Mouse (Mus musculus): Measurements from ENCODE around the gene Rras2.

The Rras2 gene

GRCm38 (mm10) chr7:114114284-114114683, 3.3 kb downstream of the Rras2 start:
- no peak for DNase-seq (ENCODE audit: low spot score)

GRCm38 (mm10) chr7:114110500-114110899, 7.1 kb downstream of the Rras2 start:
- DNase-seq (ENCODE audit: low spot score) = no peak

GRCm38 (mm10) chr7:114105886-114106285, 11.7 kb downstream of the Rras2 start:
- DNase-seq (ENCODE audit: low spot score) = no peak

GRCm38 (mm10) chr7:114103629-114104347, 13.8 kb downstream of the Rras2 start:
- DNase-seq (ENCODE audit: low spot score) = no peak

DNA sequence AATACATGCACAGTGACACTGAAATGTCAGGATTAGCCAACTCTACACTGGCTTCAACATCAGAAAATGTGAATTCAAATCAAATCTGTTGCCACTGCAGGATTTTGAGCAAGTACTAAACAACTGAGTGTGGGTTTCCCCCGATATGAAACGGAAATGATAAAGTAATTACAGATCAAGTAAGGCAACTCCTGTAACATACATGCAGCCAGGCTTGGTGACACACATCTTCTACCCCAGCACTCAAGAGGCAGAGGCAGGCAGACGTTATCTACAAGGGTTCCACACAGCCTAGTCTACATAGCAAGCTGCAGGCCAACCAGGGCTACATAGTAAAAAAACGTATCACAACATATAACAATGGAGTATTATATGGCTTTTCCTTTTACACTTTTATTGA, 14.4 kb downstream of the Rras2 start:
- no peak for DNase-seq (ENCODE audit: low spot score)

DNA sequence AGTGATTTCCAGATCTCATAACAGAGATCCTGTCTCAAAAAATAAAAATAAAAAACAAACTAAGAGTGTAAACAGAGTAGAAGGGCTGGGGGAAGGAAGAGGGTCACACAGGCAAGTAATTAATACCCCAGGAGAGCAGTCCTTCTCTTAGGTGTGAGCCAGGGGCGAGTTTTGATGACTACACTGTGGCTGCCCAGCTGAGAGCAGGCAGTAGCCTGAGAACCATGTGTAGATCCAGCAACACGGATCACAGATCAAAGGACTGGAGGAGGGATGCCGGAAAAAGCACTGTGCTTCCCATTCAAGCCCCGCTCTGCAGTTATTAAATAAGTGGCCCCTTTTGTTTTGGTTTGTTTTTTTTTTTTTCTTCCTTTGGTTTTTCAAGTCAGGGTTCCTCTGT, 15.0 kb downstream of the Rras2 start:
- no peak for DNase-seq (ENCODE audit: low spot score)

DNA sequence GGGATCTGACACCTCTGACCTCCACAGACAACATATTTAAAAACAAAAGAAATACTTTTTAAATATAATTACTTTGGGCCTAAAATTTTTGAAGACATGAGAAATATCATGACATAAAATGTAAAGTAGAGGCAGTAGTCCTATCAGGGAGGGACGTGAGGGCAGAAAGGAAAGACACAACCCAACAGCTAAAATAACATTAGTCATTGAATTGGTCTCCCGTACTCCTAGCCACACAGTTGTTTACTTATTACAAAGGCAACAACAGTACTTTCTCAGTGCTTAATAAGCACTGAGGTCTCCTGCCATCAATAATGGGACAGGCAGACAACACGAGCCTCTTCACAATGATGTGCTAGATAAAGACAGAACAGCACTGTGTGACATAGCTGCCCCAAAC, 16.2 kb downstream of the Rras2 start:
- DNase-seq (ENCODE audit: low spot score) = no peak

GRCm38 (mm10) chr7:114093548-114094174, 23.9 kb downstream of the Rras2 start:
- no peak for DNase-seq (ENCODE audit: low spot score)

GRCm38 (mm10) chr7:114090892-114091545, 26.6 kb downstream of the Rras2 start:
- DNase-seq (ENCODE audit: low spot score) = no peak

GRCm38 (mm10) chr7:114090231-114090630, 27.4 kb downstream of the Rras2 start:
- no peak for DNase-seq (ENCODE audit: low spot score)

DNA sequence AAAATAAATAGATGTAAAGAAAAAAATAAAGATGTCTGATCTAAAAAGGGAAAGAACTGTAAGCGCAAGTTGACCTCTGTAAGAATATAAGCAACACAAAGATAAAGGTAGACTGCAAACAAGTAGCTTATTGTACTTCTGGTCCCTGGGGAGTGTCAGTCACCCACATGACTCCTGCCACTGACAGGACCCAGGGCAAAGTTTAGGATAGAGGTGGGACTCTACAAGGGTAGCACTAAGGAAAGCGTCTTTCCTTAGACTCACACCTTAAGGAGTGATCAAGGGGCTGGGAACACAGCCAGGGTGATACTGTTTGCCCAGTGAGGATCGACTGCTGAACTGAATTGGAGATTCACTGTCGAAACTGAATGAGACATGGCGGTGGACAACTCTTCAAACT, 28.7 kb downstream of the Rras2 start:
- no peak for DNase-seq (ENCODE audit: low spot score)

- DNase-seq (ENCODE audit: low spot score) = peak; percentile 35
Observed at GRCm38 (mm10) chr7:114087986-114088385, 29.6 kb downstream of the Rras2 start.

- no peak for DNase-seq (ENCODE audit: low spot score)
Observed at GRCm38 (mm10) chr7:114087341-114087740, 30.2 kb downstream of the Rras2 start.

GRCm38 (mm10) chr7:114086021-114086710, 31.4 kb downstream of the Rras2 start:
- no peak for DNase-seq (ENCODE audit: low spot score)

- DNase-seq (ENCODE audit: low spot score) = no peak
Observed at GRCm38 (mm10) chr7:114083760-114084159, 33.8 kb downstream of the Rras2 start.

DNA sequence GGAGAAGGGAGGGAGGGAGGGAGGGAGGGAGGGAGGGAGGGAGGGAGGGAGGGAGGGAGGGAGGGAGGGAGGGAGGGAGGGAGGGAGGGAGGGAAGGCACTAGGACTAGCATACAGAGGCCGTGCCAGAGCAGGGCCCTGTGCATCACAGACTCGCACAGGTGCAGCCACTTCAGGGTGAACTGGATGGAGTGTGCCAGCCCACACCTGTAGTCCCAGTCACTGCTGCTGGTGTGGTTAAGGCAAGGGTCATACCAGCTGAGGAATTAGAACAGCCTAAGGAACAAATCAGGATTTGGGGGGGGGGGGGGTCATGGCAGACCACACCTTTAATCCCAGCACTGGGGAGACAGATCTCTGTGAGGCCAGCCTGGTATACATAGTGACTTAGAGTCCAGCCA, 34.5 kb downstream of the Rras2 start:
- DNase-seq (ENCODE audit: low spot score) = no peak

DNA sequence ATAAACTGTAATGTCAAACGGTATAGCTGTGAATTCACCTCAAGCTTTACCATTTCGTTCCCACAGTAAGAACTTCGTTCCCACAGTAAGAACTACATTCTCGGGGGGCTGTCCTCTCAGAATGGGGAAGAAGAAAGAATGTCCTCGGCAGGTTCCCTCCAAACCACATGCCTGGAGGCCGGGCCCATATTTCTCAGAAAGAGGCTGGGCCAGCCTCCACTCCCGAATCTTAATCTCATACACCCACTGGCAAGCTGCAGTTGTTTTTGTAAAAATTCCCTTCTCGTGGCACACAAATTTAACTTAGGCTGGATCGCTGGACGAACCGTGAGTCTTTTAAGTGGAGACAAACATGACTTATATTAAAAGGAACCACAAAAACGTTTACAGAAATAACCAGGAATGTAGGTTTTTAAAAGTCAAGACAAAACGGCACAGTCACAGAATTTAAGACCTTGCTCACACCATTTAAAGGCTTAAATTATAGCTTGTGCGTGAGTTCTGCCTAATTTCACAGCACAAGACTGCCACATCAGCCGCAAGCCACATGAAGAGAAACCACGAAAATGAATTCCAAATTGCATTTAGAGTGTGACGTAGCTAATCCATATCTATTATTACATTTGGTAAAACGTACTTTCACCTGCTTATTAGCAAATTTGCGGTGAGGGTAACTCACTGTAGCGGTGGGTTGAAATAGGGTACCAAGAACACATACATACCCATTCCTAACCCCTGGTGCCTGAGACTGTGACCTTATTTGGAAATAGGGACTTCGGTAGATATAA, 35.8 kb downstream of the Rras2 start:
- no peak for DNase-seq (ENCODE audit: low spot score)

- DNase-seq (ENCODE audit: low spot score) = no peak
Observed at GRCm38 (mm10) chr7:114080250-114080649, 37.3 kb downstream of the Rras2 start.

DNA sequence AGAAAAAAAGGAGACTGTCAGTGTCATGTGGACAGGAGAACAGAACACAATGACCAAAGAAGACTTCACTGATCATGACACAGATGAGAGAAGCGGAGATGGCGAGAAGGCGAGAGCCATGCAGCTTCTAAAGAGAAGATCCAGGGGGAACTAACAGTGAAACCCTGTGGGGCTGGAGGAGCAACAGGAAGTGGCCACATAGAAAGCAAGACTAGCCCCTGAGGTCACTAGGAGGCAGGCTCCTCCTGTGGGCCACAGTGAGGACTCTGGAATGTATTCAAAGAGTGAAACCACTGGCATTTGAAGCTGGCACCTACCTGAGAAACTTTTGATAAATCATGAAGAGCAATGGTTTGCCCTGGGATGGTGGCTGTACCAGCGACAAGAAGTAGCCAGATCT, 38.2 kb downstream of the Rras2 start:
- DNase-seq (ENCODE audit: low spot score) = no peak

GRCm38 (mm10) chr7:114074595-114074994, 43.0 kb downstream of the Rras2 start:
- DNase-seq (ENCODE audit: low spot score) = no peak

GRCm38 (mm10) chr7:114074133-114074532, 43.4 kb downstream of the Rras2 start:
- peak; percentile 33 for DNase-seq (ENCODE audit: low spot score)

All from embryo, embryonic 10.5 days (tissue).